Mouse (Mus musculus) left cerebral cortex, postnatal 36 days (tissue): ENCODE data around the gene Knop1. TPM values are rescaled to one million over a fixed set of nuclear protein-coding genes. Genes with fewer than 3 reads are reported as not detected.

Experiments
- DNase-seq, 2 experiments: peaks; one replicate each; pipeline ENCODE4 v3.0.0; 2021 to 2022; ENCODE audit warnings: low spot score in 2 of 2, mixed read lengths in 1 of 2
- intact Hi-C: fragments of 180-260 bp; cut with DNase I; formaldehyde crosslinking; loops from one replicate; pipeline ENCODE4 v1.15.1; 2025
- total RNA-seq, 2 experiments: library from RNA; stranded (reverse); gene quantifications; 2 replicates each; pipeline ENCODE4 v1.2.3; 2021

Gene Knop1
- total RNA-seq = 10 to 100 TPM; 24.9 to 28.6 TPM

- intact Hi-C loops = loop anchor here (2.0 kb wide), 1 partner anchor 137 kb away; no protein-coding TSS in a partner anchor
- DNase-seq = no peak
Measured at GRCm38 (mm10) chr7:118855877-118856304, at the start of gene Knop1. Gene Knop1 (minus strand): TSS chr7:118856254.

DNA sequence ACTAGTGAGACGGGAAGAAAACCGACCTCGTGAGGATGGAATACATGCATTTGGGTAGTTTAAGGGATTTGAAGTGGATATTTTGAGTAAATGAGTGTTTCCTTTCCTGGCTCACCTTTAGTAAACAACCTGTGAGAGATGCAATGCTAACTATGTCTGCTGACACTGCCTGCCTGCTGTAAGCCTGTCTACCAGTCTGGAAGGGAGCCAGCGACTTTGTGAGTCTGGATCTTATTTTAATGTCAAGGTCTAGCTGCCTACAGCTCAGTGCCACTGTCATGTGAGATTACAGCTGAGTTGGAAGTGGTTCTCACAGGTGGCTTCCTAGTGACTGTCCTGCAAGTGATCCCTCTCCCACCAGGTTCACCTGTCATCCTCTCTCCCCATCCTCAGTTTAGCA is 48.5 kb upstream of the Knop1 start:
- intact Hi-C loops = no loop called here
- no peak for DNase-seq

DNA sequence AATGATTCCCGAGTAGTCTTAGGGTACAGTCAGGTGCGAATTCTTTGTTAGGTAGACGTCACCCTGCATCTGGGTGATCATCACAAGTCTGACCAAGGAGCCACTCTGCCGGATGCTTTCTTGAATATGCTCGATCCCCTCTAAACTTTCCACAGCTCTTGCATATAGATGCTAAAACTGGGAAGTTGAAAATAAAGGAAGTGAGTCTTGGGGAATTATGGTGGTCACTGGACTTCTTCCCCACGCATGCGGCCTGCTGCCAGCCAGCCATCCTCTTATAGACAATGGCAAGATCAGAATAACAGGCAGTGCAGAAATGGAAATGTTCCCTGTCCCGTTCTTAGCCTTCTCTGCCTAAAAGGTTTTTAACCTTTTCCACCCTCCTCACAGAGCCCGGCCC is 47.8 kb upstream of the Knop1 start:
- DNase-seq = no peak
- intact Hi-C loops = no loop called here

- intact Hi-C loops = no loop called here
- no peak for DNase-seq
Measured at GRCm38 (mm10) chr7:118902944-118903343, 46.9 kb upstream of the Knop1 start.

GRCm38 (mm10) chr7:118900090-118900489 is 44.0 kb upstream of the Knop1 start:
- no peak for DNase-seq
- intact Hi-C loops = no loop called here

DNA sequence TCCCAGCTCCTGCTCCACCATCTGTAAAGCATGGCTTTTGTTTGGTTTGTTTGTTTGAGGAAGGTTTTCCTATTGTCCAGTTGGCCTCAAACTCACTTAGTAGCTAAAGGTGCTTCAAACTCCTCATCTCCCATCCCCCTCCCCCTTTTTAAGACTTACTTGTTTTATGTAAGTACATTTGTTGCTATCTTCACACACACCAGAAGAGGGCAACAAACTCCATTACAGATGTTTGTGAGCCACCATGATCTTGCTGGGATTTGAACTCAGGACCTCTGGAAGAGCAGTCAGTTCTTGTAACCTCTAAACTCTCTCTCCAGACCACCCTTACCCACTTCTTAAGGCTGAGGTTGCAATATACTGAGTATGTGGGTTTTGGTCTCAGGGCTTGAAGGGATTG is 42.0 kb upstream of the Knop1 start:
- DNase-seq = no peak
- intact Hi-C loops = no loop called here

GRCm38 (mm10) chr7:118895469-118896450 is 39.7 kb upstream of the Knop1 start:
- intact Hi-C loops = no loop called here
- no peak for DNase-seq

DNA sequence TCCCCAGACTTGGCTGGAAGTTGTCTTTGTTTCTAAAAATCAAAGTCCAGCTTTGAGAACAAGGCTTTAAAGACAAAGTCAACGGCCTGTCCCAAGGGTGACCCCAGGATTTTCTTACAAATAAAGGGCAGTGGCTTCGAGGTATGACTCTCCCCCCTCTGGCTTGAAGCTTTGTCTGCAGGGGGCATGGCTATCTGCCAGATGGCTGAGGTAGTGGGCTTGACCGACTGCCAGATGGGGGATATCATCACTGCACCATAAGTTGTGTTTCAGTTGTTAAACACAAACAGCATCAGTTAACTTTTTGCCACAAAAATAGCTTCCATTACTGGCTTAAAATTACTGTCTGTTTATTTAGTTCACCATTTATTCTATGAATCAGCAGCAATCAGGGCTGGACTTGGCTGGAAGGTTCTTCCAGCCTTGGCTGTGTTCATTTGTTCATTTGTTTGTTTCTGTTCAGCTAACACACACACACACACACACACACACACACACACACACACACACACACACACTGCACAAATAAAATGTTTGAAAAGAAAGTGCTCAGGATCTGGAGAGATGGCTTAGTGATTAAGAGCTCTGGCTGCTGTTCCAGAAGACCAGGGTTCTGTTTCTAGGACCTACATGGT is 33.1 kb upstream of the Knop1 start:
- no peak for DNase-seq

GRCm38 (mm10) chr7:118887303-118888055 is 31.4 kb upstream of the Knop1 start:
- intact Hi-C loops = loop anchor here (10.0 kb wide), 1 partner anchor 107 kb away; the partner anchor contains the start of gene Gprc5b
- no peak for DNase-seq

More for the DNA sequence above, 33.1 kb upstream of the Knop1 start:
- intact Hi-C loops = loop anchor here (10.0 kb wide), 1 partner anchor 106 kb away; the partner anchor contains the start of gene Gprc5b

- no peak for DNase-seq
- intact Hi-C loops = loop anchor here (10.0 kb wide), 1 partner anchor 110 kb away; the partner anchor contains the start of gene Gprc5b
Measured at GRCm38 (mm10) chr7:118884969-118885368, 28.9 kb upstream of the Knop1 start.

- DNase-seq = no peak
- intact Hi-C loops = loop anchor here (10.0 kb wide), 1 partner anchor 111 kb away; the partner anchor contains the start of gene Gprc5b
Measured at GRCm38 (mm10) chr7:118883957-118884356, 27.9 kb upstream of the Knop1 start.

GRCm38 (mm10) chr7:118879466-118880029 is 23.5 kb upstream of the Knop1 start:
- no peak for DNase-seq
- intact Hi-C loops = loop anchor here (10.0 kb wide), 1 partner anchor 115 kb away; the partner anchor contains the start of gene Gprc5b

DNA sequence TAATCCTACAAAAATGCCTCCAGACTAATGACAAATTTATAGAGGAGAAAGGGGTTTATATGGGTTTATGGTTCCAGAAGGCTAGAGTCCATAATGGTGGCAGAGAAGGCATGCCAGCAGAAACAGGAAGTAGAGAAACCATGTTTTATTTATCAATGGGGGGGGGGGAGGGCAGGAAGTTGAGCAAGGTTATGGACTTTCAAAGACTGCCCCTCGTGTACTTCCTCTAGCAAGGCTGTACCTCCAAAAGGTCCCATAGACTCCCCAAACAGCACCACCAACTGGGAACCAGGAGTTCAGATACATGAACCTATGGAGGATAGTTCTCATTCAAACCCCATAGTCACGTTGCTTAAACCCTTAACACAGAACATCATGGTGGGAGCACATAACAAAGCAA is 9.3 kb upstream of the Knop1 start:
- intact Hi-C loops = no loop called here
- no peak for DNase-seq

GRCm38 (mm10) chr7:118858640-118859039 is 2.6 kb upstream of the Knop1 start:
- no peak for DNase-seq
- intact Hi-C loops = no loop called here

DNA sequence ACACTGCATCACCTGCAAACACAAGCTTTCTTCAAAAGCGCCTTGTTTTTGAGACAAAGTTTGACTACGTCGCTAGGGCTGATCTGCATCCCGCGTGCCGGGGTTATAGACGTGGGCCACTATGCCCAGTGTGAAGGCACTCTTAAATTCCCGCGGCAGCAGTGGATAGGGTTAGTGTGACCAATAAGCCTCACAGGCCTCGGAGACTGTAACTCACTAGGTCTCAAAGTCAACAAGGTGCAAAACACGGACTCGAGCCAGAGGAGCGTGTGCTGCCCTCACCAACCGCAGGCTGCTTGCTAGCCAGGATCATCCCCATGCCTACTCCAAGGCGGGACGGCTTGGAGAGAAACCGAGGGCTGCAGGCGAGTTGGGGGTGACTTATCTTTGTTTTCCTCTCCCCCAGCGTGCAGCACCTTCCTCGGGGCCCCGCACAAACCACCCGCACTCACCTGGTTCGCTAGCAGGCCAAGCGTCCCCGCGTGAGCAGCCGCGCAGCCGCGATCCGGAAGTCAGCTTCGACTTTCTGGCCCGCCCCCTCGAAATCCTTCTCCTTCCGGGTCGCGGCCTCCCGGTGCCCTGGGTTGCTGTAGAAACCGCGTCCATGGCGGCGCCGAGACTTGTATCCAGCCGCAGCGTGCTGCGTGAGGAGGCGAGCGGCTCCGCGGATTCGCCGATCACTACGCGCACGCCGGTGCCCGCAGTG is 730 bp downstream of the Knop1 start, which contains the start of gene Iqck:
Gene Iqck, plus strand, starts transcription at position 582 of the 706 bp plus-strand sequence.
- peak; percentile 91 to 93 for DNase-seq
- intact Hi-C loops = loop anchor here (2.0 kb wide), 1 partner anchor 137 kb away; no protein-coding TSS in a partner anchor

GRCm38 (mm10) chr7:118854606-118855005 is 1.4 kb downstream of the Knop1 start:
- DNase-seq = no peak
- intact Hi-C loops = loop anchor here (2.0 to 5.0 kb wide), 2 partner anchors 87 to 138 kb away; no protein-coding TSS in a partner anchor

- intact Hi-C loops = loop anchor here (5.0 kb wide), 1 partner anchor 85 kb away; no protein-coding TSS in a partner anchor
- DNase-seq = no peak
Measured at GRCm38 (mm10) chr7:118852611-118853010, 3.4 kb downstream of the Knop1 start.

DNA sequence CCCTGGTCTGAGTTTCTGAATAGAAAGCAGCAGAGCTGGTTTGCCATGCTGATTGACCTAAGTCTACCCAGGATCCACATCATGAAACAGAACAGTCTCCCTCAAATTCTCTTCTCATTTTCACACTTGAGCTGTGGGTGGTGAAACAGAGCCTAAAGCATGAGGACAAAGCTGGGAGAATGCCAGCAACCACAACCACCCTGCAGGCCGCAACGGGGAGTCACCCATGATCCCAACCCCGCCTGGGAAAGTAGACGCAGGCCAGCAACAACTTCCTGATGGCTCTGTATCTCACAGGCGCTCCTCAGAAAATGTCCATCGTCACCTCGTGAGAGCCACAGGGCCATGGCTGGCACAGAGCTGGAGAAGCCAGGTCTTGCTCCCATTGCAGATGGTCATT is 4.5 kb downstream of the Knop1 start:
- intact Hi-C loops = loop anchor here (5.0 kb wide), 1 partner anchor 84 kb away; no protein-coding TSS in a partner anchor

More for the DNA sequence above, 4.5 kb downstream of the Knop1 start:
- no peak for DNase-seq
